Mouse (Mus musculus) bone marrow, adult 2 months (tissue): ENCODE measurements around the gene Mta3.

Experiments used
- CTCF ChIP-seq: fragments of 200-500 bp; IDR thresholded peaks from 2 replicates; pipeline ENCODE4 v1.5.1; 2011; ENCODE audit warnings: low read length, control low read depth; ENCODE audit not compliant: control insufficient read depth, insufficient read depth
- POLR2A ChIP-seq: fragments of 200-500 bp; IDR thresholded peaks from 2 replicates; pipeline ENCODE4 v1.6.1; 2011; ENCODE audit warnings: low read depth, mild to moderate bottlenecking, control low read depth, low read length, borderline replicate concordance; ENCODE audit not compliant: control insufficient read depth

GRCm38 (mm10) chr17:83667934-83668690, 37.9 kb upstream of the Mta3 start:
- no peak for TF ChIP-seq CTCF
- TF ChIP-seq POLR2A: no peak
